Mouse (Mus musculus) lung, postnatal 4 days (tissue): ENCODE measurements around the gene Tmprss9.

Experiments
- DNase-seq, 2 experiments: peaks; one replicate each; pipeline ENCODE4 v3.0.0; 2021

The Tmprss9 gene

DNA sequence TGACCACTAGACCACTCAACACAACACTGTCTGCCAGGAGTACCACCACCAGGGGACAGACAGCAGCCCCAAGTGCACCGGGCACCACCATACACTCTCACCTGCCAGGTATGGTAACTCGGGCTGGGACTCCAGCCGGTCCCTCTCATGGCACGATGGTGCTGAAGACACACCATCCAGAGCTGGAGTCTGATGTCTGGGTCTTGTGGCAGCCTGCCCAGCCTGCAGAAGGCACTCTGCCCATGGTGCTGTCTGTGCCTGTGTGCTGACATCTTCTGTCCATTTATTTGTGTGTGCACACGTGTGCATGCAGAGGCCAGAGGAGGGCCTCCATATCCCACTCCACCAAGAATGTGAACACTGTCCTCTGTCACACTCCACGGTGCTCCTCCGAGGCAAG lies 23.5 kb downstream of the Tmprss9 start:
- no peak for DNase-seq

DNA sequence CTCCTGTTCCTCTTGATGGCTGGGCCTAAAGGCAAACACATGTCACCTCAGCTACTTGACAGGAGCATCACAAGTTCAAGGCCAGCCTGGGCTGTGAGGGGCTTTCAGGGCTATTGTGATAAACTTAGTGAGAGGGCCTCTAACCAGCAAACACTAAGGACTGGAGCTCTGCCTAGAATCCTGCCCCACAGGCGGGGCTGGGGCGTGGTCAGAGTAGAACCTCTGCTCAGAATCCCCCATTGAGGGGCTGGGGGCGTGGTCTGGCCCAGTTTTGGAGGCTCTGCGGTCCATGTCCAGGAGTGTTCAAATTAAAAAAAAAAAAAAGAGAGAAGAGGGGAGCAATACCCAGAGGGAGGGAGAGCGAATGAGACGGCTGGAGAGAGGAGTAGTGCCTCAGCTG lies 24.0 kb downstream of the Tmprss9 start:
- DNase-seq, result no peak

DNA sequence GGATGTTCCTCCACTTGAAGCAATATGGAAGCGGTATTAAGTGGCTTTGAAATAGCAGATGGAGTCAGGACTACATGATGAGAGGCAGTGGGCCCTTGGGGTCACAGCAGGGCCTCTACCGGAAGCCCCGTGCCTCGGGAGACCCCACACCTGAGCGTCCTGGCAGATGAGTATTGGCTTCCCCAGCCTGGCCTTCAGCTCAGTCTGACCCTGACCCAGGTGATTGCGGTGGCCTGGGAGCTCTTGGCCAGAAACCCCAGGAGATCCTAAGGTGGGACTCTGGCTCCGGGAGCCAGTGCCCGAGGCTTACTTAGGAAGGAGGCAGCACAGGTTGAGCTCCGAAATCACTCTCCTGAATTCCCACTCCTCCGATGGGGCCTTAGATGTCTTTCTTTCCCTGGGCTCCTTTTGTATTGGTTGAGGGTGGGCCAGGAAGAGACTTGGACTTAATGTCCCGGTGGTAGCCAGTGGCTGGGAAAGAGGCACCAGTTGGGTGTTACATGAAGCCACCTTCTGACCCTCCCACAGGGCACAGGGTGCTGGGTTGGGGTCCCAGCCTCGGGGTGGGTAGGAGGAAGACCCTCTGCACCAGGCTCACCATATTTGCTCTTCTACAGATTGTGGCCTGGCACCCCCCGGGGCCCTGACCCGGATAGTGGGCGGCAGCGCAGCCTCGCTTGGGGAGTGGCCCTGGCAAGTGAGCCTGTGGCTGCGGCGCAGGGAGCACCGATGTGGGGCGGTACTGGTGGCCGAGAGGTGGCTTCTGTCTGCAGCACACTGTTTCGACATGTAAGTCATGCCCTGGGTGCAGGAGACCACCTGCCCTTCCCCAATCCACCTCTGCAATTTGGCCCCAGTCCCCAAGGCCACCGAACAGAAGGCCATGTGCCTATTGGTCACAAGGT lies 25.2 kb downstream of the Tmprss9 start:
- DNase-seq, result no peak

DNA sequence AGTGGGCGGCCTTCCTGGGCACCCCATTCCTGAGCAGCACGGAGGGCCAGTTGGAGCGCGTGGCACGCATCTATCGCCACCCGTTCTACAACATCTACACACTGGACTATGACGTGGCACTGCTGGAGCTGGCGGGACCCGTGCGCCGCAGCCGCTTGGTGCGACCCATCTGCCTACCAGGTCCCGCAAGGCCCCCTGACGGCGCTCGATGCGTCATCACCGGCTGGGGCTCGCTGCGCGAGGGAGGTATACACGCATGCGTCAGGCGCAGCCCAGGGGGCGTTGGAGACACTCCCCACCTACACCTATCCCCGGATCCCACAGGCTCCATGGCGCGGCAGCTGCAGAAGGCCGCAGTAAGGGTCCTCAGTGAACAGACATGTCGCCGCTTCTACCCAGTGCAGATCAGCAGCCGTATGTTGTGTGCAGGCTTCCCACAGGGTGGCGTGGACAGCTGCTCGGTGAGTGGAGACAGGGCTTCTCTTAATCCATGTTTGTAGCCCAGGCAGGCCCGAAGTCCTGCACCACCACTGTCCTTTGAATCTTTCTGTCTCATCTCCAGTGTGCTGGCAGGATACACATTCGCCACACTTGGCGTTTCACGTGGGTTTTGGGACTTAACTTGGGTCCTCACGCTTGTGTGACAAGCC lies 26.3 kb downstream of the Tmprss9 start:
- DNase-seq, result no peak

DNA sequence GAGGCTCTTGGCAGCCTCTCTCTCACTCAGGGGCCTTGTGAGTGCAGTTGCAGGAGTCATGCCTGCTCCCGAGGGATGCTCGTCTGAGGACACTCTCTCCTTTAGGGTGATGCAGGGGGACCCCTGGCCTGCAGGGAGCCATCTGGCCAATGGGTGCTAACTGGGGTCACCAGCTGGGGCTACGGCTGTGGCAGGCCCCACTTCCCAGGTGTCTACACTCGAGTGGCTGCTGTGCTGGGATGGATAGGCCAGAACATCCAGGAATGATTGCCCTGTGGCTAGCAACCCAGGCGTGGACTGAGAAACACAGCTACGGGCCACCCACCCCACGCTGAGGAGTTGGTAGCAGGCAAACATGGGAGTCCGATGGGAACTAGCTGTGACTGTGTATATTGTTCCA lies 27.4 kb downstream of the Tmprss9 start:
- DNase-seq, result no peak

DNA sequence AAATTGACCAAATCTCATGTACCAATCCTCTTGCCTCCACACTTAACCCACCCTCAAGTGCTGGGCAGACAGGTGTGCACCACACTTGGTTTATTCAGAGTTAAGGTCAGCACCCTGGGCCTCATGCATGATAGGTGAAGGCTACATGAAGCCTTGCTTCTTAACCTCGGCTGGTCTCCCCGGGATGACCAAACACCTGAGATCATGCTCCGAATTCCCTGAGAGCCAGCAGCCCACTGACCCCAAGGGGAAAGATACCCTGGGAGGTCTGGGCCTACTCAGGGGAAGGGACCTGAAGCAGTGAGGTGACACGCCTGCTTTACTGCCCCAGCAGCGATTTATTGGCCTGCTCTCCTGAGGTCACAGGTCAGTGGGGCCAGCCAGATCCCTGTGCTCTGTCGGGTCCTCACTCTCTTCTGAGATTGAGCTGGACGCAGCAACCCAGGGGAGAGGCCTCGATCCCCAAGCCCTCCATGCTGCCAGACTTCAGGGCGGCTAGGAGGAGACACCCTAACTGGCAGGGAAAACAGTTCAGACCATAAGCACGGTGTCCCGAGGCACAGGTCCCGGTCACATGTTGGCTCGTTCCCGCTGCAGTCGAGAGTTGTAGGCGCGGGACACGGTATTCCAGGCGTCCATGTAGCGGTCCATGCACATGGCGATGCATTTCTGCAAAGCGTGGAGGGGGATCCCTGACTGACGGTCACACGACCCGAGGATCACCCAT lies 28.1 kb downstream of the Tmprss9 start:
- DNase-seq, result no peak

DNA sequence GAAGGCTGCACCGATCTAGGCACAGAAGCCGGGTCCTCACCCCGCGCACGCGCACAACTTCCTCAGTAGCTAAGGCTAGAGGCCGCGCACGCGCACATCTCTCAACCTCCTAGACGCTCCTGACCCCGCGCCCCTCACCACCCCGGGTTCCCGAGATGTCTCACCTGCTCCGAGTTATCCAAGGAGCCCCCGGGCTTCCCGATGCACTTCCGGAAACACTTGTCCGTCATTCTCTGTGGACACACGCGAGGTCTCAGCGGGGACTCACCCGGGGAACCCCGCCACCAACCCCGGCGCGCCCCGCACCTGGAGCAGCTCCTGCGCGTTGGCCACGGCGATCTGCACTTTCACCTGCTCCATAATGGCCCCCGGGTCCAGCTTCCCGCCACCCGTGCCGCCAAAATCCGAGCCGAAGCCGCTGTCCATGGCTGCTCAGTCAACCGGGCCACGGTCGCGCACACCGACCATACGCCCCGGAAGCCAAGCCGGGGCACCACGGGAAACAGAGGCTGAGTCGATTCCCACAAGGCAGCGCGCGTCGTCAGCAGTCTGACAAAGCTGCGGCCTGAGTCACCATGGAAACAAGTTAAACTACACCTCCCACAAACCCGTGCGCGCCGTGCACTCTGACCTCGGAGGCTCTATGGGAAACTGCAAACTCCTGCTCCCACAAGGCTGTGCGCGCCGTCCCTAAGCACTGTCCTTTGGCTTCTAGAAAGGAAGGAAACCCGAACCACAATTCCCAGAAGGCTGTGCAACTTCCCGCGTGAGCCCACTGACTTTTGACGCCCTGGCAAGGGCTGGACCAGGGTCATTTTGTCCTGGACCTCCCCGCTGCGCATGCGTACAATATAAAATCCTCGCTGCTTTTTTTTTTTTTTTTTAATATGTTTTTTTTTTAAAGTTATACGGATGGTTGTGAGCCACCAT lies 28.9 kb downstream of the Tmprss9 start, which contains the start of gene Timm13:
TSS of gene Timm13 (minus strand) at position 652 of the 930 bp plus-strand sequence.
- DNase-seq, result peak; percentile 98 to 100

DNA sequence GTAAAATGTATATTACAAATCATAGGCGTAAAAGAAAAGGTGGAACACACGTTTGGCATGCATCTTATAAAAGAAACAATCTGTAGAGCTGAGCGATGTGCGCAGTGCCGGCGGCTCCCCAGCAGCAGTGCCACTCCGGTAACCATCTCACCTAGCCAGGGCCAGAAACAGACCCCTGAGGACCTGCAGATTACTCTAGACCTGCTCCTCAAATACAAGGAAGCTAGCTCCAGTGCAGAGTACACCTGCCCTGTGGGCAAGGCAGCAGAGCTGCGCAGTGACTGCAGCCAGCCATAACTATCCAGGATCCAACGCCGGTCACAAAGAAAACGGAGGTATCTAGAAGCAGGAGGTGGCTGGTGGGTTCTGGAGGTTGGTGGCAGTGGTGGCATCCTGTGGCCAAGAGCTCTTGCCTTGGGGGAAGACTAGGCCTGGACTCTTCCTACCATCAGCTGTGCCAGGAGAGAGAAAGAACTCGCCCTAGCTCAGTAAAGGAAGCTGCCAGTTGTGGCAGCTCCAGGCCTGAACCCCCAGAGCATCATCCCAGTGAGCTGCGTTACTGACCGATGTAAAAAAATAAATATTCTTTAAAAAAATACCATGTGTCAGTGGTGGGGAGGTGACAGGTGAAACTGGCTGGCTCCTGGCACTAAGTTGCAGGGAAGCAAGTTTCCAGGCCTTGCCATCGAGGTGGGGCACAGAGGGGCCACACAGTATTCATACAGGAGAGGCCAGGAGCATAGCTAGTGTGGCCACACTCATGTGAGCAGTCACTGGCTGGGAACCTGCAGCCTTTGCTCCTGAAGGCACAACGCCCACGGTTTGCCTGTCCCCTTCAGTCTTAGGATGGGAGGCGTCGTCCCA lies 30.0 kb downstream of the Tmprss9 start:
- DNase-seq, result no peak

DNA sequence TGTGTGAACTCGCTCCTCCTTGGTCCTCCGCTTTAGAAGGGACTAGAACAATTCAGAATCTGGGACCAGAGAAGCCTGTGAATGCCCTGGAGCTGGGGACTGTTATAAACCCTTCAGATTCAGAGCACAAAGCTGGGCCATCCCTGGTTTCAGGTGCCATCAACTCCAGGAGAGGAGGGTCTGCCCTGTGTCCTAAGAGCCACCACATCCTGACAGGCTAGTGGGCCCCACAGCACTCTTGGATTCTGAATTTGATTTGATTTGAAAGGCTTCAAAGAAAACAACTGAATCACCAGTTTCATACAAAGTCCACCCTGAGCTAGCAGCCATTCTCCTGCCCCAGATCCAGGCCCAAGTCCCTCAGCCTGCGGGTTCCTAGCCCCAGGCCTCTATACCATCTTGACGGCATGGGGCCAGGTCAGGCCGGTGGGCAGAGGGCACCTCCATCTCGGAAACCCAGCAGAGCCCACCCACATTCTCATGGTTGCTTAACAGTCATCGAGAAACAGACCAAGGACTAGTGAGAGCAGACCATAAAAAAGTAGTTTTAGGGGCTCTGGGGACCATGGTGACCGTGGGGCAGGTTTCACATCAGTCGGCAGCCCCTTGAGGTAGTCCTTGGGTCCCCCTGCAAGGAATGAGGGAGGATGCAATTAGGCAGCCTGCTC lies 30.8 kb downstream of the Tmprss9 start:
- no peak for DNase-seq

DNA sequence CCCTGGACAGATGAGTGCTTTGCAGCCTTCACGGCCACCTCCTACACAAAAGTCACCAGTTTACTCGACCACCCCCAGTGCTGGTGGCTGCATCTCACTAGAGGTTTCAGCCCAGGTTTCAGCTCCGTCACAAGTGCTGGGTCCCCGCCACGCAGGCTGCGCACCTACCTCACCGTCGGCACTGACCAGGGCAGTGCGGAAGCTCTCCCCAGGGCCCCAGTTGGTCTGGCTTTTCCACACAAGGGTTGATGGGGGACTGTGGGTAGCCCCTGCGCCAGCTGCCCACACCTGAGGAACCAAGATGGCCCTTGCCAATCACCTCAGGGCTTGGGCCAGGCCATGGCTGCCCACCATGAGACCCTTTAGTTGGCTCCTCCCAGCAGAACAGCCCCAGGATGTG lies 31.6 kb downstream of the Tmprss9 start:
- DNase-seq, result no peak

DNA sequence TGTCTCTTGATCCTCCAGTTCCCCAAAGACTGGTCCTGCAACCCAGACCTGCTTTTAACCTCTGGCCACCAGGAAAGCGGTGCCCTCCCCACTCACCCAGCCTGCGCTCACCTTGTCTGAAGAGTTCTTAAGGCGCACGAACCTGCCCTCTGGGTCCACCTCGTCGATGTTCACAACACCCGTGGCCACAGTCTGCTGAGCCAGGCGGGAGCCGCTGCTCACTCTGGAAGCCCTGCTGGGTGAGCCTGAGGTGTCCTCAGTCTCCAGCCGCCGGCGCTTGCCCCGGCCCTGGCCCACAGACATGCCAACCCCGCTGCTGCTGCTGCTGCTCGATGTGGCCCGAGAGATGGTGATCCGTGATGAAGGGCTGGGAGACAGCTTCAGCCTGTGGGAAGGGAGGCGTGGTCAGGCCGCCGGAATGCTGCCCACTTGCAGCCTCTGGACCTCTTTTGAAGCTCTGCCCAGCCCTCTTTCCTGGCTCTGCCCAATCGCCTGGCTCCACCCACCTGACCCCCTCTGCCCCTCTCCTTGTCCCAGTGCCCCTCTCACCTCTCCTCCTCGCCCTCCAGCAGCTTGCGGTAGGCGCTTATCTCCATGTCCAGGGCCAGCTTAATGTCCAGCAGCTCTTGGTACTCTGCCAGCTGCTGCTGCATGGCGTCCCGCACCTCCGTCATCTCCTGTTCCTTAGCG lies 32.5 kb downstream of the Tmprss9 start:
- peak; percentile 29 to 70 for DNase-seq

DNA sequence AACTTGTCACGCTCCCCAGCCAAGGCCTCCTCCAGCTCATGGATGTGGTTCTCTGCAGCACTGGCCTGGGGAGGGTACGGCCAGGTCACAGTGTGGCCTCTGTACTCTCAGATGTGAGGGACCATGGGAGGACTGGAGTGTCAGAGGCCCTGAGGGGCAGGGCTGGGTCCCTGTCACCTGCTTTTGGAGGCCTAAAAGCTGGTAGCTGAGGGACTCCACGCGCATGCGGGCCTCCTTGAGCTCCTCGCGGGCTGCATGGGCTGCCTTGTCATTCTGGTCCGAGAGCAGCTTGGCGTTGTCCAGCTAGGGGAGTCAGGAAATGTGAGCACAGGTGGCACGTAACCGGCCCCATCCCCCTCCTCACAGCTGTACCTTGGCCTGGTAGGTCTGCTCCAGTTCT lies 33.1 kb downstream of the Tmprss9 start:
- DNase-seq, result no peak

DNA sequence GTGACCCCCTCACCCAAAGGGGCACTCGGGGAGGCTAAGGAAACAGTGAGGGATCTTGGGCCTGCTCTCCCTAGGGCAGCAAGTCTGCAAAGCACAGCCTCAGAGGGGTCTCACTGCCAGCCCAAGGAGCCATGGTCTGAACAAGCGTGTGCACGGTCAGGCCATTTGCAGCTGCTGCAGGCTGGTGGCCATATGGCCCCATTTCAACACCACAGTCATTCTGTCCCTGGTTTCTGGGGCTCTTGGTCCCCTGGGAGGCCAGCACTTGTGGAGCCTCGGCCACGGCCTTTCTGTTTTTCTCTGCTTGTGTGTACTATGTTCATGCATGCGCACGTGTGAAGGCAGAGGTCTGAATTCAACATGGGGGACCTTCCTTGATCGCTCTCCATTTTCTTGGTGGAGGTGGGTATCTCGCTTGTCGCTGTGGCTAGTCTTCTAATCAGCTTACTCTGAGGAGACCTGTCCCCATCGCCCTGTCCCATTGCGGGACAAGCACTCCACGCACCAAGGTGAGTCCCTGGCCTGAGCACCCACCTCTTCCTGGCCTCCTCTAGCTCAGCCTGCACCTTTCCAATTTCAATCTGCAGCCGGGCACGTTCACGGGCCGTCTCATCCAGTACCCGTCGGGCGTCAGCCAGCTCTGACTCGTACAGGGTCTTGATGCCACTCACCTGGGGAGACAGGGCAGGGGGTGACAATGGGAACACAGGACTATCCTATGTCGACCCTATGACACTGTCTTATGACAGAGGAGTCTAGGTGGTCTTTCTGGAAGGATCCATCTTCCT lies 37.9 kb downstream of the Tmprss9 start:
- DNase-seq, result no peak

DNA sequence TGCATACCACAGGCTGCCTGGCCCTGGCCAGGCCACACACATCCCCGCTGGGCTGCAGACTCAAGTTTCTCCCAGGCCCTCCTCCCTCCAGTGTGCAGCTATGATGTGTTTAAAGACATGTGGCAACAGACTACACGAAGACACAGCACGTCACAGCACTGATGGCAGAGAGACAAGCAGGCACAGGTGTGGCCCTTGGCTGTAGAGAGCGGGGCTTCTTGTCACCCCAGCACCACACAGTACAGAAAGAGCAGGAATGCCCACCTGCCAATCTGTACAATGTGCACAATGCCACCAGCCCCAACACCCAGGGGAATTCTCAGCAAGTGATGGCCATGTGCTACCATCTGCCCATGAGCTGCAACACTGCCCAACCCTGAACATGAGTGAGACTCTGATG lies 39.7 kb downstream of the Tmprss9 start:
- no peak for DNase-seq

DNA sequence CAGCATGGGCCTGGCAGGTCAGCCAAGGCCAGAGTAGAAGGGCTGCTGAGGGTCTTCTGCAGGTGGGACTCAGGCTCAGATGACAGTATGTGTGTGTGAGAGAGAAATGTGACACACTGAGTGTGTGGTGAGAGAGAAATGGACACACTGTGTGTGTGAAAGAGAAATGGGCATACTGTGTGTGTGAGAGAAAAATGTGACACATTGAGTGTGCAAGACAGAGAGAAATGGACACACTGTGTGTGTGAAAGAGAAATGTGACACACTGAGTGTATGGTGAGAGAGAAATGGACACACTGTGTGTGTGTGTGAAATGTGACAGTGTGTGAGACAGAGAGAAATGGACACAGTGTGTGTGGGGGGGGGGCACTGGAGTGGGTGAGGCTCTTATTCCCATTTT lies 40.2 kb downstream of the Tmprss9 start:
- no peak for DNase-seq

DNA sequence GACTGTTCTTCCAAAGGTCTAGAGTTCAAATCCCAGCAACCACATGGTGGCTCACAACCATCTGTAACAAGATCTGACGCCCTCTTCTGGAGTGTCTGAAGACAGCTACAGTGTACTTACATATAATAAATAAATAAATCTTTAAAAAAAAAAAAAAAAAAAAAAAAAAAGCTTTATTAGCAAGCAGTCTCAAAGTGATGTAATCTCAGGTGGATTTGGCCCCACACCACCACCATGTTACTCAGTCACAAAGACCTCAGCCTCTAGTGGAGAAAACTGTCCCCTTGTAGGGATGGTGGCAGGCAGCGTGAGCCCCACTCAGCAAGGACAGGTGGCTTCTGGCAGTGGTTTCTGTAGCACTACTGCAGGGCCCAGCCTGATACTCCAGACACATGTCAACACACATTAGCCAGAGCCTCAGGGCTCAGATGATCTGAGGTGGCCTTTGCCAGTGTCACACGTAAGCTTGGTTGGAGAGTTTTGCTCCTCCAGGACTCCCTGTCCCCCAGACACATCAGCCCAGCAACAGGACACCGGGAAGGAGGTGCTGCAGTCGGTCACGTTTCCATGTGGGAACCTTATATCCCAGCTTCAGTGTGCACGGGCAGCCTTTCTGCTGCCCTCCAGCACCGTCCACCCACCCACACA lies 41.8 kb downstream of the Tmprss9 start:
- no peak for DNase-seq

DNA sequence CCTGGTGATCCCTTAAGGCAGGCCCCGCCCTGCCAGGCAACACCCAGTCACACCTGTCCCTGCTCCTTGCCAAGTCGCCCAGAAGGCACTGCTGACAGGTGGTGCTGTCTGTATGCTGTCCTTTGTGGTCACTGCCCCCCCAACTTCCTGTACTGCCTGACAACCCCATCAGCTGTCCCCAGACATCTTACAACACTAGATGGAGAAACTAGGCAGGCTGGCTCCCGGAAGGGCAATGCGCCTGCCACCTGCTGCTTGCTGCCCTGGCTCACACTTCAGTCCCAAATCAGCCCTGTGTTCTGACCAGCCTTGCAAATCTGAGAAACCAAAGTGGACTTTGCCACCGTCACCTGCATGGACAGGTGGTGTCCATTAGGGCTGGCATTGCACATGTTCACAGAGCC lies 42.6 kb downstream of the Tmprss9 start:
- peak in 1 of 2 experiments; percentile 30 for DNase-seq

DNA sequence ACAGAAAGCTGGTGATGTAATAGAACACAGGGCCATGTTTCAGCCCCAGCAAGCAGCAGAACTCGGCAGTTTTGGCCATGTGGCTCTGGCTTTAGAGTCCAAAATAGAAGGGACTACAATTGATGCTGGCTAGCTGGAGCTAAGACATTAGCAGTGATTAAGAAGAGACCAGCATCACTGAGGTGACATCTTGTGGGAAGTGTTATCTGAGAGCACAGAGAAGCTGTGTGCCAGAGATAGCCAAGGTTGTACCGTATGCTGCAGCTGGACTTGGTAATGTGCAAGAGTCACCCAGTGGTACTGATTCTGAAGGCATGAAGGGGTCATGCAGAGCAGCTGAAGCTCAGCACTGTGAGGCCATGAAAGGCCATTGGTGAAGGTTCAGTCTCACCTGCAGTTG lies 43.6 kb downstream of the Tmprss9 start:
- no peak for DNase-seq

DNA sequence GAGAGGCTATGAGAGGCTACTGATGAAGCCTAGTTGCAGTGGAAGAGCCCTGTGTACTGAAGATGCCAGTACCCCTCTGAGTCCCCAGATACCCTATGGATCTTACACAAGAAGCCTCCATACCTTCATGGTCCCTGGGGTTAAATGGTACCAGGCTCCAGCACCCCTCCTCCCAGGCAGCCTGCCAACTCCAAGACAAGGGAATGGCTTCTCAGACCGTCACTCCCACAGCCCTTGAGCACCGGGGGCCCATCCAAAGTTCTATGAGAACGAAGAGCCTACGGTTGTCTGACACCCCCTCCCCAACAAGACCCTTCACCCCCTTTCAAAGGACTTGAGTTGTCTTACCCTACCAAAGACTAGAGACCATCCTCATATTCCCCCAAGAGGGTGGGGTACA lies 44.1 kb downstream of the Tmprss9 start:
- DNase-seq, result no peak
